Mouse (Mus musculus): ENCODE measurements around the gene Tnf.

Gene Tnf

GRCm38 (mm10) chr17:35153931-35154330 is 47.9 kb downstream of the Tnf start:
- DNase-seq (ENCODE audit: low read depth), result peak; percentile 81

- DNase-seq (ENCODE audit: low read depth), result no peak
These were observed 48.7 kb downstream of the Tnf start for GRCm38 (mm10) chr17:35153077-35153476.

GRCm38 (mm10) chr17:35152121-35152520 is 49.7 kb downstream of the Tnf start:
- DNase-seq (ENCODE audit: low read depth), result no peak

Measured in NIH3T3 (cell line).